Mouse (Mus musculus) testis, adult 2 months (tissue): ENCODE measurements around the gene Mmp28. TPM values are rescaled to one million over a fixed set of nuclear protein-coding genes. Genes with fewer than 3 reads are reported as not detected.
A peak's percentile ranks its signal among the peaks of the same experiment; 100 is the strongest.

ENCODE experiments used
- H3K27ac ChIP-seq: fragments of 200-500 bp; 2 replicates; pipeline ENCODE4 v1.5.1; 2012; ENCODE audit warnings: low read depth, low read length; ENCODE audit not compliant: control insufficient read depth, insufficient read depth
- H3K27me3 ChIP-seq: fragments of 200-500 bp; 2 replicates; pipeline ENCODE4 v1.6.1; 2012; ENCODE audit warnings: mild to moderate bottlenecking, low read length, moderate library complexity; ENCODE audit not compliant: control insufficient read depth, insufficient read depth
- H3K36me3 ChIP-seq: fragments of 200-500 bp; 2 replicates; pipeline ENCODE4 v1.6.1; 2012; ENCODE audit warnings: mild to moderate bottlenecking, low read length; ENCODE audit not compliant: control insufficient read depth, insufficient read depth
- H3K4me1 ChIP-seq: fragments of 200-500 bp; 2 replicates; pipeline ENCODE4 v1.6.1; 2012; ENCODE audit warnings: low read length; ENCODE audit not compliant: control insufficient read depth, insufficient read depth
- H3K4me3 ChIP-seq: fragments of 200-500 bp; 2 replicates; pipeline ENCODE4 v1.5.1; 2012; ENCODE audit warnings: low read depth, mild to moderate bottlenecking, low read length, moderate library complexity, mixed read lengths; ENCODE audit not compliant: control insufficient read depth
- CTCF ChIP-seq: fragments of 200-500 bp; IDR thresholded peaks from 2 replicates; pipeline ENCODE4 v1.5.1; 2012; ENCODE audit warnings: low read depth, mild to moderate bottlenecking, inconsistent platforms, low read length, moderate library complexity; ENCODE audit not compliant: control insufficient read depth, insufficient read depth, insufficient replicate concordance
- POLR2A ChIP-seq: fragments of 200-500 bp; IDR thresholded peaks from 2 replicates; pipeline ENCODE4 v1.6.1; 2012; ENCODE audit warnings: low read depth, mild to moderate bottlenecking, inconsistent platforms, low read length, moderate library complexity; ENCODE audit not compliant: control insufficient read depth
- polyA plus RNA-seq: library from polyadenylated mRNA; depleted of rRNA; stranded (reverse); fragments of >200 nt; gene quantifications from 2 replicates; pipeline ENCODE4 v1.2.3, GENCODE M21; 2012

The Mmp28 gene
- polyA plus RNA-seq, 1 experiment: 0.58 TPM

- H3K27ac ChIP-seq: peak overlapping the region; percentile 8; the same call in 1 of the 2 replicates
- no peaks in the 10 kb centered on the region for H3K36me3 ChIP-seq
- peaks cover 18% of the 10 kb centered on the region for H3K4me1 ChIP-seq
- no peak for TF ChIP-seq POLR2A
- no peak for TF ChIP-seq CTCF
- no peak overlapping the region for H3K4me3 ChIP-seq
- no peaks in the 10 kb centered on the region; the same call in 1 of the 2 replicates for H3K27me3 ChIP-seq
Measured at GRCm38 (mm10) chr11:83447612-83448011, 15.3 kb downstream of the Mmp28 start.

DNA sequence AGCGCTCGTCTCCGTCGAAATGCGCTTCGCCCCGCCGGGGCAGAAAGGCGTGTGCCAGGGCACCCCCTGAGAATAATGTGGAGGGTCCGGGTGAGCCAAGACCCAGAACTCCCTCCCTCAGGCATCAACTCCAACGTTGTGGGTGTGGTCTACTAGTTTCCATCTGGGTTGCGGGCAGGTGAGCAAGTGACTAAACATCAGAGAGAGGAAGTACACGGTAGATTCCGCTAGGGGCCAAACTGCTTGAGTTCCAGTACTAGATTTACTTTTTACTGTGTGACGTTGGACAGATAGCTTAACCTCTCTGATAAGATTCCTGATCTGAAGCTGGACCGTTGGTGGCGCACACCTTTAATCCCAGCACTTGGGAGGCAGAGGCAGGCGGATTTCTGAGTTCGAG is 17.9 kb downstream of the Mmp28 start:
- peak overlapping the region; percentile 16 for H3K4me3 ChIP-seq
- H3K4me1 ChIP-seq: peaks cover 27% of the 10 kb centered on the region
- H3K27me3 ChIP-seq: no peaks in the 10 kb centered on the region; the same call in 1 of the 2 replicates
- H3K36me3 ChIP-seq: no peaks in the 10 kb centered on the region
- H3K27ac ChIP-seq: no peak overlapping the region
- TF ChIP-seq CTCF (no peak), POLR2A (no peak)

DNA sequence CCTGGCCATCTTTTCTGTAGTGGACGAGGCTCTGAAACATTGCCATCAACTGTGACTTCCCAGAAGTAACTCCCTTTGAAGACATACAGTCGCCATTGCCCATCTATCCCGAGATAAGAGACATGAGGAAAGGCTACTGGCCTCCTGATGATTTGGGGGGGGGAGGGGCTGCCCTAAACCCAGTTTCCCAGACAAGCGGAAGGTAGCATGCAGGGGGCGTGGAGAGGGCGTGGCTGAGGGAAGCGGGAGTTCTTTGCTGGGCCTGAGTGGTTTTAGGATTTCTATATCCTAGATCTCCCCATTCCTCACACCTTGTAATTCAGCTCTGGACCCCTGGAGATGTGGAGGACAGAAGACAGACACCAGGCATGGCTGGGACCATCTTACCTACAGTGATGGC is 19.0 kb downstream of the Mmp28 start:
- TF ChIP-seq POLR2A: no peak
- TF ChIP-seq CTCF: no peak

GRCm38 (mm10) chr11:83442596-83443267 is 20.1 kb downstream of the Mmp28 start:
- H3K4me3 ChIP-seq: peak overlapping the region; percentile 26
- H3K36me3 ChIP-seq: no peaks in the 10 kb centered on the region
- no peak overlapping the region for H3K27ac ChIP-seq
- TF ChIP-seq CTCF (no peak), POLR2A (no peak)
- no peaks in the 10 kb centered on the region; the same call in 1 of the 2 replicates for H3K27me3 ChIP-seq
- peaks cover 25% of the 10 kb centered on the region for H3K4me1 ChIP-seq

More for the DNA sequence above, 19.0 kb downstream of the Mmp28 start:
- no peak overlapping the region for H3K27ac ChIP-seq
- H3K4me1 ChIP-seq: peaks cover 25% of the 10 kb centered on the region
- H3K36me3 ChIP-seq: no peaks in the 10 kb centered on the region
- no peaks in the 10 kb centered on the region; the same call in 1 of the 2 replicates for H3K27me3 ChIP-seq
- no peak overlapping the region for H3K4me3 ChIP-seq

- Histone ChIP-seq H3K27me3 (no peaks in the 10 kb centered on the region; the same call in 1 of the 2 replicates), H3K4me1 (peaks cover 25% of the 10 kb centered on the region), H3K4me3 (peak overlapping the region; percentile 89), H3K27ac (no peak overlapping the region), H3K36me3 (no peaks in the 10 kb centered on the region)
- no peak for TF ChIP-seq POLR2A
- TF ChIP-seq CTCF: no peak
Measured at GRCm38 (mm10) chr11:83441235-83441634, 21.6 kb downstream of the Mmp28 start.

- H3K36me3 ChIP-seq: no peaks in the 10 kb centered on the region
- peak overlapping the region; percentile 89 for H3K4me3 ChIP-seq
- no peaks in the 10 kb centered on the region; the same call in 1 of the 2 replicates for H3K27me3 ChIP-seq
- no peak overlapping the region for H3K27ac ChIP-seq
- H3K4me1 ChIP-seq: peaks cover 25% of the 10 kb centered on the region
- TF ChIP-seq CTCF (peak; percentile 99), POLR2A (no peak)
Measured at GRCm38 (mm10) chr11:83440081-83441064, 22.5 kb downstream of the Mmp28 start.
